Mouse (Mus musculus) liver, postnatal 0 days (tissue): Measurements from ENCODE around the gene Atp5h.

Experiments
- CTCF ChIP-seq: sonication (generic); IDR thresholded peaks from 2 replicates; pipeline ENCODE4 v1.5.1; 2016; ENCODE audit warnings: antibody characterized with exemption, low read depth
- EP300 ChIP-seq: IDR thresholded peaks from 2 replicates; pipeline ENCODE4 v1.6.1; 2016; ENCODE audit warnings: antibody characterized with exemption, low read depth, mild to moderate bottlenecking

DNA sequence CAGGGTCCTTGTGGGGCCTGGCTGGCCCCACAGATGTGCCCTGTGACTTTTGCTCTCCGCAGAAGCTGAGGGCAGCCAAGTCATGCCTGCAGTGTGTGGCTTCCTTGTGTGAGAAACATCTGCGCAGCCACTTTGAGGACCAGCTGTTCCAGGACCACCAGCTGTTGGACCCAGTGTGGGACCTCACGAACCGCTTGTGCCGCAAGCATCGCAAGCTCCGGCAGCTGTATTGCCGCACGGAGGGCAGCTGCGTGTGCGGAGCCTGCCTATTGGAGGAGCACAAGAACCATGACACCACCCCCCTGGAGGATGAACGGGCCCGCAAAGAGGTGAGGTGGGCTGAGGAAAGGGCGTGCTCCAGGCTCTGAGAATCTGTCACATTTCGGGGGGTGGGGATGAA lies 21.7 kb upstream of the Atp5h start:
- no peak for TF ChIP-seq CTCF
- TF ChIP-seq EP300, result no peak
